Mouse (Mus musculus) heart, postnatal 0 days (tissue): Measurements from ENCODE around the gene Dhx16.

Experiments
- CTCF ChIP-seq: IDR thresholded peaks from 2 replicates; pipeline ENCODE4 v1.5.1; 2016; ENCODE audit warnings: antibody characterized with exemption, control low read depth, low read depth
- EP300 ChIP-seq: IDR thresholded peaks from 2 replicates; pipeline ENCODE4 v1.6.1; 2016; ENCODE audit warnings: antibody characterized with exemption, low read depth

GRCm38 (mm10) chr17:35900636-35901035 is 21.0 kb downstream of the Dhx16 start:
- TF ChIP-seq CTCF (no peak), EP300 (no peak)
